Mouse (Mus musculus): ENCODE measurements at regions not wholly inside any gene's neighbourhood (a gene's known extent, or its start where the extent isn't known, plus 50 kb on each side); places are given as distances from the start of the nearest gene placed in this dataset.
A peak's percentile ranks its signal among the peaks of the same experiment; 100 is the strongest.
"Not testable (repeated sequence)": the region's sequence is repeated elsewhere in the genome, so short reads cannot be mapped to it uniquely, and the experiment has no call there.

GRCm38 (mm10) chr6:102005627-102006026 lies 567.3 kb downstream of the Cntn3 start:
- Histone ChIP-seq H3K4me1 (replicated peaks) (no peaks in the 10 kb centered on the region), H3K27ac (replicated peaks) (no peak overlapping the region), H3K9me3 (no peaks in the 10 kb centered on the region), H3K4me3 (no peak overlapping the region), H3K36me3 (no peaks in the 10 kb centered on the region), H3K27me3 (no peaks in the 10 kb centered on the region), H3K4me2 (no peak overlapping the region), H3K9ac (no peak overlapping the region)
- no peak for ATAC-seq (ENCODE audit: low read depth)
- 71% methylated on average over 3 of the region's 3 CpGs for WGBS

DNA sequence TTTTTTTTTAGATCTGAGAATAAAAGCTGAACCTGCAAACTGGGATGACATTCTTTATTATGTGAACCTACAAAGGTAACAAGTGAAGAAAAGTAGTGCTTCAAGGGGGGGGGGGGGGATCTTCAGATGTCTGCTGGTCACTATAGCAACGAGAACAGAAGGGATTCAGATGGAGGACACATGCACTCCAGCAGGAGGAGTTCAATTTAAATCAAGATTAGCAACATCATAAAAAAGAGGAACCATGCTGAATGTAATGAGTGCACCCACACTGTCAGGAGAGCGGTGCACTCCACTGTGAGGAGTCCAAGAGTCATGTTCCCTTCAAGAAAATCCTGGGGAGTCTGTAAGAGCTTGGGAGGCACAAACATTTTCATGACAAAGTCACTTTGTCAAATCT lies 574.7 kb downstream of the Cntn3 start:
- H3K27ac ChIP-seq (replicated peaks), result no peak overlapping the region
- no peak overlapping the region for H3K4me3 ChIP-seq
- H3K36me3 ChIP-seq, result no peaks in the 10 kb centered on the region
- WGBS, result 44% methylated on average over 2 of the region's 2 CpGs
- H3K9ac ChIP-seq, result no peak overlapping the region
- no peak overlapping the region for H3K4me2 ChIP-seq
- H3K4me1 ChIP-seq (replicated peaks), result no peaks in the 10 kb centered on the region
- H3K27me3 ChIP-seq, result no peaks in the 10 kb centered on the region
- ATAC-seq (ENCODE audit: low read depth), result no peak
- H3K9me3 ChIP-seq, result no peaks in the 10 kb centered on the region

GRCm38 (mm10) chr6:101997629-101998028 lies 575.3 kb downstream of the Cntn3 start:
- no peak overlapping the region for H3K4me3 ChIP-seq
- ATAC-seq (ENCODE audit: low read depth), result no peak
- H3K9ac ChIP-seq, result no peak overlapping the region
- no peak overlapping the region for H3K4me2 ChIP-seq
- H3K36me3 ChIP-seq, result no peaks in the 10 kb centered on the region
- WGBS, result 47% methylated on average over 5 of the region's 5 CpGs
- H3K4me1 ChIP-seq (replicated peaks), result no peaks in the 10 kb centered on the region
- H3K27me3 ChIP-seq, result no peaks in the 10 kb centered on the region
- H3K9me3 ChIP-seq, result no peaks in the 10 kb centered on the region
- no peak overlapping the region for H3K27ac ChIP-seq (replicated peaks)

DNA sequence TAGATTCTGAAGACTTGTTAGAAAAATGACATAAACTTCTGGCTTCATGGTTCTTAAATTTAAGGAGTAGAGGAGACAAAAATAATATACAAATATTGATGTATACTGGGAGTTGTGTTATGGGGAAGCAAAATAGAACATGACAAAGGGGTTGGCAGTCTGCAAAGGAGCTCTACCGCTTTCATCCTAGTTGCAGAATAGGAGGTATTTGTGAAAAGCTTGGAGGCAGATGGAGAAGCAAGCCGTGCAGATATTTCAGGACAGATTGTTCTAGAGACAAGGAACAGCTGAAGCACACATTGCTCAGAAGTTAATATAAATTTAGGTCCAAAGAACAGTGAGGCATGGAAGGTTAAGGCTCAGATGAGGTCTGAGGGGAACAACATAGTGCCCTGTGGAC lies 580.1 kb downstream of the Cntn3 start:
- H3K4me3 ChIP-seq, result no peak overlapping the region
- no peak overlapping the region for H3K9ac ChIP-seq
- no peak for ATAC-seq (ENCODE audit: low read depth)
- no peaks in the 10 kb centered on the region for H3K9me3 ChIP-seq
- H3K36me3 ChIP-seq, result no peaks in the 10 kb centered on the region
- no peak overlapping the region for H3K4me2 ChIP-seq
- no peaks in the 10 kb centered on the region for H3K4me1 ChIP-seq (replicated peaks)
- H3K27me3 ChIP-seq, result no peaks in the 10 kb centered on the region
- no peak overlapping the region for H3K27ac ChIP-seq (replicated peaks)
- WGBS, result 93% methylated on average over 2 of the region's 2 CpGs

DNA sequence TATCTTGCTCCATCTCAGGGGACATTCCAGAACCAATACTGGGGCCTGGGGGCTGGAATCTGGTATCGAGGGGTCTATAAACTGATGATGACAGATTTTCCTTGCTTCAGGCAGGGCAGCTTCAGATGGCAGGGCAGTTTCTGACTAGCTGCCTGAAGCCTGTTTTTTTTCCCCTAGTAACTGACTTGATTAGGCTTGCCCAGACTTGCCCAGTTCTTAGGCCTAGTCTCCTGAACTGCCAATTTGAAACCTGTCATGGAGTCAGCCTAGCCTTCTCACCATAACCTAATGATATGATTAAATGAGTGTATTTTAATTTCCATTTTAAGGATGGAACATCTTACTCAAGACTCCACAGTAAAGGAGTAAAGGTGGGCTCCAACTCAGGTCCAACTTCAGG lies 591.2 kb downstream of the Cntn3 start:
- no peaks in the 10 kb centered on the region for H3K9me3 ChIP-seq
- ATAC-seq (ENCODE audit: low read depth), result no peak
- no peaks in the 10 kb centered on the region for H3K27me3 ChIP-seq
- H3K9ac ChIP-seq, result no peak overlapping the region
- H3K4me2 ChIP-seq, result no peak overlapping the region
- WGBS, result 62% methylated on average over 1 of the region's 1 CpGs
- H3K36me3 ChIP-seq, result no peaks in the 10 kb centered on the region
- no peaks in the 10 kb centered on the region for H3K4me1 ChIP-seq (replicated peaks)
- H3K4me3 ChIP-seq, result no peak overlapping the region
- H3K27ac ChIP-seq (replicated peaks), result no peak overlapping the region

- Histone ChIP-seq H3K4me3 (no peak overlapping the region), H3K4me1 (replicated peaks) (no peaks in the 10 kb centered on the region), H3K27me3 (no peaks in the 10 kb centered on the region), H3K9me3 (no peaks in the 10 kb centered on the region), H3K4me2 (no peak overlapping the region), H3K27ac (replicated peaks) (no peak overlapping the region), H3K36me3 (no peaks in the 10 kb centered on the region), H3K9ac (no peak overlapping the region)
- no peak for ATAC-seq (ENCODE audit: low read depth)
- WGBS, result 73% methylated on average over 2 of the region's 2 CpGs
Measured at GRCm38 (mm10) chr6:101979213-101979612, 593.7 kb downstream of the Cntn3 start.

DNA sequence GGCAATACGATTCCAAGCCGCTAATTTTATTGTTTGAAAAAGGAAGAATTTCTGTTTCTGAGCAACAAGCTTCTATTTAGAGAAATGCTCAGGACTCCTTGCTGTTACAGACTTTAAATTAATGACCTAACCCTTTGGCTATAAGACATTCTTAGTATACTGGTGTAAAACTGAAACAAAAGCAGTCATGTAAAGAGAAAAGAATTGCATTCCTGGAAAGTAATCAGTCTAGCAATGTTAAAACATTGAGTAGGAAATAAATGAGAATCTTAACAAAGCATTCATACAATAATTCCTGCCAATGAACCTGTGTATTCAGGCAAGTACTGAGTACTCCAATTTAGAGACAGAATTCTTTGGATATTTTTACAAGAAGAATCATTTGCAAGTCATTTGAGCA lies 587.2 kb upstream of the Pdzrn3 start:
- no peak overlapping the region for H3K4me2 ChIP-seq
- no peak for ATAC-seq (ENCODE audit: low read depth)
- H3K27ac ChIP-seq (replicated peaks), result no peak overlapping the region
- H3K4me3 ChIP-seq, result no peak overlapping the region
- WGBS, result 82% methylated on average over 2 of the region's 2 CpGs
- H3K9me3 ChIP-seq, result no peaks in the 10 kb centered on the region
- H3K4me1 ChIP-seq (replicated peaks), result no peaks in the 10 kb centered on the region
- H3K9ac ChIP-seq, result no peak overlapping the region
- H3K27me3 ChIP-seq, result no peaks in the 10 kb centered on the region
- no peaks in the 10 kb centered on the region for H3K36me3 ChIP-seq

- H3K4me1 ChIP-seq (replicated peaks); H3K4me3 ChIP-seq; ATAC-seq (ENCODE audit: low read depth); H3K27me3 ChIP-seq; H3K27ac ChIP-seq (replicated peaks); H3K4me2 ChIP-seq; H3K36me3 ChIP-seq; H3K9me3 ChIP-seq; H3K9ac ChIP-seq: not testable (repeated sequence)
- WGBS, result 91% methylated on average over 3 of the region's 3 CpGs
Measured at GRCm38 (mm10) chr6:101961476-101961875, 583.8 kb upstream of the Pdzrn3 start.

DNA sequence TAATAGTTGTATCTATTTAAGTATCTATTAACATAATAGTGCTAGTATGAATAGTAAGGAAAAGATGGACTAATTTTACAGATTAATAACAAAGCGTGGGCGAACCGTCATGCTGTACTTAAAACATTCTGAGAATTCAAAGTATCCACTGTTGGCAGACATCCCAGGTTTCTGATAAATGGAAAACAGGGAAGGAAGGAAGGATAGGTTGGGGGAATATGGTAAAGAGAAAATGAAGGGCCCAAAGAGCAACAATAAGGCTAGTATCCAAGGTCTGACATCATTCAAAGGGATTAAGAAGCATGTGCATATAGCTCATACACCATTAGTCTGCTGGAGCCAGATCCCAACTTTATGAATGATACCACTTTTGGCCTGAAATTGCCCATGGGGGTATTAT lies 572.0 kb upstream of the Pdzrn3 start:
- no peak overlapping the region for H3K27ac ChIP-seq (replicated peaks)
- WGBS, result 91% methylated on average over 3 of the region's 3 CpGs
- H3K4me1 ChIP-seq (replicated peaks), result no peaks in the 10 kb centered on the region
- H3K4me2 ChIP-seq, result no peak overlapping the region
- H3K4me3 ChIP-seq, result no peak overlapping the region
- H3K27me3 ChIP-seq, result no peaks in the 10 kb centered on the region
- ATAC-seq (ENCODE audit: low read depth), result no peak
- no peak overlapping the region for H3K9ac ChIP-seq
- H3K9me3 ChIP-seq, result no peaks in the 10 kb centered on the region
- H3K36me3 ChIP-seq, result no peaks in the 10 kb centered on the region

DNA sequence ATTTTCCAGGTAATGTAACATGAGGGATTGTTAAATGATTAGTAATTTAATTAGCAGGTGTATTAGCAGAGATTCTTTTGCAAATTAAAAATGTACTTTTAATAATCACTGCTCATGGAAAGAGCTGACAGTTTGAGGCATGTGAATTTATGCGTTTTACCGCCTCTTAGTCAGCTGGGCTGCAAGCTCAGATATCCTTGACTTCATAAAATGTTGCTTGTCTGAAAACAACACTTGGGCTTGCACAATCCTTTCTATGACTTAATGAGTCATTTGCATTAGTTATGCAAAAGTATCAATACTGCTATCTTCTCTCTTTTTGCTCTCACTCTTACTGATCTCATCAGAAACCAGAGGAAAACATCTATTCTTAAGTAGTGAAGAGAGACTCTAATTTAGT lies 571.3 kb upstream of the Pdzrn3 start:
- Histone ChIP-seq H3K27me3 (no peaks in the 10 kb centered on the region), H3K4me3 (no peak overlapping the region), H3K9ac (no peak overlapping the region), H3K4me2 (no peak overlapping the region), H3K36me3 (no peaks in the 10 kb centered on the region), H3K27ac (replicated peaks) (no peak overlapping the region), H3K9me3 (no peaks in the 10 kb centered on the region), H3K4me1 (replicated peaks) (no peaks in the 10 kb centered on the region)
- WGBS, result 89% methylated on average over 2 of the region's 2 CpGs
- ATAC-seq (ENCODE audit: low read depth), result no peak

GRCm38 (mm10) chr6:101940266-101940866 lies 562.7 kb upstream of the Pdzrn3 start:
- H3K27me3 ChIP-seq, result no peaks in the 10 kb centered on the region
- no peaks in the 10 kb centered on the region for H3K9me3 ChIP-seq
- no peaks in the 10 kb centered on the region for H3K36me3 ChIP-seq
- H3K27ac ChIP-seq (replicated peaks), result no peak overlapping the region
- ATAC-seq (ENCODE audit: low read depth), result peak; percentile 40
- no peak overlapping the region for H3K9ac ChIP-seq
- H3K4me2 ChIP-seq, result no peak overlapping the region
- no peak overlapping the region for H3K4me3 ChIP-seq
- WGBS, result 54% methylated on average over 3 of the region's 3 CpGs
- 0 out of 2 replicates have a peak, but pooled peaks cover 4% of the 10 kb centered on the region for H3K4me1 ChIP-seq (replicated peaks)

DNA sequence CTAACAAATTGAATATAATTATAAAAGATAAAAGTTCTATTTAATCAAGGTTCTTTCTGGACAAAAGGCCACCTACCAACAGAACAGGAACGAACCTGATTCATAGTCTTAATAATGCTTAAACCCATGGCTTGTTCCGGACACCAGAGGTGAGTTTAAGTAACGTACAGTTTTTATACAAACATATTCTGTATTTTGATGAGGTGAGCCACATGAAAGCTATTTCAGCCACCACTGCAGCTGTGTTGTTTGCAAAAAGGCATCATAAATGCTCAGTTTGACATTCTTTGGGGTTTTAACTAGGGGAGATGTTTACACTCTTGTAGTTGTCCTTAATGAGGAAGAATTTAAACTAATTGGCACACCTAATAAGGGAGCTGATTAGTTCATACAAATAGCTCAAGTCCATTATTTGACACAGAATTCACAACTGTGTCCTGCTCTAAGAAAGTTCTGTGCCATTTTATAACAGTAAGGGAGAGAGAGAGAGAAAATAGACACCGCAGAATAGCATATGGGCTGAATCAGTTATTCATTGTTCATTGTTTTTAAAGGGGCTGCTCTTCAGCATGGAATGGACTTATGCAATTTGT lies 560.8 kb upstream of the Pdzrn3 start:
- Histone ChIP-seq H3K4me1 (replicated peaks) (0 out of 2 replicates have a peak, but pooled peaks cover 4% of the 10 kb centered on the region), H3K9me3 (no peaks in the 10 kb centered on the region), H3K4me3 (no peak overlapping the region), H3K36me3 (no peaks in the 10 kb centered on the region), H3K27ac (replicated peaks) (no peak overlapping the region), H3K9ac (no peak overlapping the region), H3K27me3 (no peaks in the 10 kb centered on the region), H3K4me2 (no peak overlapping the region)
- ATAC-seq (ENCODE audit: low read depth), result no peak
- 86% methylated on average over 4 of the region's 4 CpGs for WGBS
